Mouse (Mus musculus): Measurements from ENCODE around the gene Scarf2.

Scarf2 gene

GRCm38 (mm10) chr16:17833321-17833680 is 36.2 kb downstream of the Scarf2 start:
- DNase-seq = no peak

- peak; percentile 67 for DNase-seq
These were observed 36.8 kb downstream of the Scarf2 start for GRCm38 (mm10) chr16:17833681-17834399.

GRCm38 (mm10) chr16:17834543-17834942 is 37.5 kb downstream of the Scarf2 start:
- DNase-seq = no peak

GRCm38 (mm10) chr16:17835481-17835880 is 38.4 kb downstream of the Scarf2 start:
- DNase-seq = no peak

- DNase-seq = no peak
These were observed 41.0 kb downstream of the Scarf2 start, which contains the start of gene Car15 for GRCm38 (mm10) chr16:17838051-17838450. Gene Car15, minus strand, starts transcription at chr16:17838364.

GRCm38 (mm10) chr16:17839976-17840375 is 42.9 kb downstream of the Scarf2 start:
- peak; percentile 89 for DNase-seq

GRCm38 (mm10) chr16:17842437-17842836 is 45.4 kb downstream of the Scarf2 start:
- peak; percentile 57 for DNase-seq

- DNase-seq = peak; percentile 76
These were observed 46.8 kb downstream of the Scarf2 start for GRCm38 (mm10) chr16:17843701-17844365.

GRCm38 (mm10) chr16:17848431-17848830 is 51.3 kb downstream of the Scarf2 start:
- no peak for DNase-seq

GRCm38 (mm10) chr16:17848928-17849327 is 51.8 kb downstream of the Scarf2 start:
- DNase-seq = peak; percentile 92

- no peak for DNase-seq
These were observed 52.4 kb downstream of the Scarf2 start for GRCm38 (mm10) chr16:17849486-17849885.

GRCm38 (mm10) chr16:17851331-17851730 is 54.2 kb downstream of the Scarf2 start:
- peak; percentile 68 for DNase-seq

- DNase-seq = peak; percentile 96
These were observed 54.8 kb downstream of the Scarf2 start for GRCm38 (mm10) chr16:17851860-17852259.

- no peak for DNase-seq
These were observed 56.2 kb downstream of the Scarf2 start for GRCm38 (mm10) chr16:17853263-17853662.

- DNase-seq = no peak
These were observed 60.1 kb downstream of the Scarf2 start for GRCm38 (mm10) chr16:17857157-17857556.
